Mouse (Mus musculus): ENCODE data around the gene Aldh16a1. TPM values are rescaled to one million over a fixed set of nuclear protein-coding genes. Genes with fewer than 3 reads are reported as not detected.
A peak's percentile ranks its signal among the peaks of the same experiment; 100 is the strongest.

Aldh16a1 gene
- 81.2 and 88.6 TPM in 2 replicates for polyA plus RNA-seq (2015; fragmentation: Nextera tagmentation; extraction: Ambion mirVana)

DNA sequence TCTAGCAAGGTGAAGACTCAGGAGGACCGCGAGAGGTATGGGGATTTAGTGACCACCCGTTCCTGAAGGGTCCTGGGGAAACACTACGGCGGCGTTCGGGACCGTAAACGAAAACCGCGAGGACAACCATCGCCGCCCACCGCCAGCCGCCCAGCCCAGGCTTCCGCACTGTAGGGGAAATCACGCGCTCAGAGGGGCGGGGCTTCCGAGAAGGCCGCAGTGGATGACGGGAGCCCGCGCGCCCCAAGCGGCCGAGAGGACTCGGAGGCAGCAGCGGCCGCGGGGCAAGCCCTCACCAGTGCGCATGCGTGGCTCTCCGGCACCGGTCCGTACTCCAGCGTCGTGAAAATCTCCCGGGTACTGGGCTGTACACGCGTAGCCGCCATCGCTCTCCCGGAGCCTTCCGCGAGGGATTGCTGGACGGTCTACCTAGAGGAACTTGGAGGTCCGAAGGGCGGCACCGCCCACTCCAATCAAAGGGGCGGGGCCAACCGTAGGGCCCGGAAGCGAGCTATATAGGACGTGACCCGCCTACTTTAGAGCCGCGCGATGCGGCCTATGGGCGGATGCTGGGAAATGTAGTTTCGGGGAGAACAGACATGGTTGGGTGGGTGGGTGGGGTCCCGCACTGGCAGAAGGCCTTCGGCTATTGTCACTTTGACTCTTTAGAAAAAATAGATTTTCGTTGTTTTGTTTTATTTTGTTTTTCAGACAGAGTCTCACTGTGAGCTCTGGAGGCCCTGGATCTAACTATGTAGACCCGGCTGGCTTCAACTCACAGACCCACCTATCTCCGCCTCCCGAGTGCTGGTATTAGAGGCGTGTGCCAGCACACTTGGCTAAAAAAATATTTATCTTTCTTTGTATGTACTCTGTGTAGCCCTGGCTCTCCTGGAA, at the start of gene Aldh16a1, which contains the start of gene Pih1d1:
Gene Aldh16a1, minus strand, starts transcription at position 489 of the 897 bp plus-strand sequence.
Gene Pih1d1, plus strand, starts transcription at position 208 of the 897 bp plus-strand sequence.
- Histone ChIP-seq H3K36me3 (ENCODE audit: insufficient read depth, low read length) (peaks cover 9% of the 10 kb centered on the region; the same call in 1 of the 2 replicates), H3K27ac (ENCODE audit: low read length) (peak within 1 kb of the TSS; percentile 98), H3K9me3 (ENCODE audit: low read length) (no peaks in the 10 kb centered on the region), H3K4me1 (ENCODE audit: insufficient read depth, low read length) (peaks cover 30% of the 10 kb centered on the region), H3K9ac (replicated peaks; ENCODE audit: low read length) (peak within 1 kb of the TSS; percentile 95), H3K27me3 (ENCODE audit: insufficient read depth, low read length) (no peaks in the 10 kb centered on the region), H3K4me3 (ENCODE audit: low read length) (peak within 1 kb of the TSS; percentile 77), H3K4me2 (replicated peaks; ENCODE audit: low read depth, low read length) (peak within 1 kb of the TSS; percentile 68)
- 3% methylated on average over 69 of the region's 69 CpGs for WGBS
- ATAC-seq (ENCODE audit: low FRiP score, low TSS enrichment) = peak; percentile 94

DNA sequence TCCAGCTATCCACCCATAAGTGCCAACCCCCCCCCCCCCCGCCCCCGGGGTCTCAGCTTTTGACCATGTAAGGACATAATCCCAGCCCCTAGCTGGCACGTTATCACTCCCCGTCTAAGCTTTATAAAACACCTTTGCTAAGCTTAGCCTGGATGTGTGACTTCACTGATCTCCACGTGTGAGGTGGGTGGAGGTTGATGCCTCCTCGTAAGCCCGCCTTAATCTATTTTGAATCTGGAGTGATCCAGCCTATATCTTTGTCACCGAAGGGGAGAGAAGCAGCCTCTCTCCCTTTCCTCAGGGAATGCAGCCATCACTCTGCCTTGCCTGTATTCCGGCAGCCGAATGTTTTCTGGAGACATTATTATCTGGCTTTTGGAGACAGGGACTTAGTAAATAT, 48.3 kb upstream of the Aldh16a1 start:
- Histone ChIP-seq H3K27ac (ENCODE audit: low read length) (no peak overlapping the region), H3K9me3 (ENCODE audit: low read length) (no peaks in the 10 kb centered on the region), H3K4me1 (ENCODE audit: insufficient read depth, low read length) (no peaks in the 10 kb centered on the region), H3K4me2 (replicated peaks; ENCODE audit: low read depth, low read length) (no peak overlapping the region), H3K9ac (replicated peaks; ENCODE audit: low read length) (no peak overlapping the region), H3K36me3 (ENCODE audit: insufficient read depth, low read length) (no peaks in the 10 kb centered on the region), H3K4me3 (ENCODE audit: low read length) (no peak overlapping the region), H3K27me3 (ENCODE audit: insufficient read depth, low read length) (peaks cover 5% of the 10 kb centered on the region; the same call in 1 of the 2 replicates)
- WGBS = 54% methylated on average over 10 of the region's 10 CpGs
- ATAC-seq (ENCODE audit: low FRiP score, low TSS enrichment) = no peak

DNA sequence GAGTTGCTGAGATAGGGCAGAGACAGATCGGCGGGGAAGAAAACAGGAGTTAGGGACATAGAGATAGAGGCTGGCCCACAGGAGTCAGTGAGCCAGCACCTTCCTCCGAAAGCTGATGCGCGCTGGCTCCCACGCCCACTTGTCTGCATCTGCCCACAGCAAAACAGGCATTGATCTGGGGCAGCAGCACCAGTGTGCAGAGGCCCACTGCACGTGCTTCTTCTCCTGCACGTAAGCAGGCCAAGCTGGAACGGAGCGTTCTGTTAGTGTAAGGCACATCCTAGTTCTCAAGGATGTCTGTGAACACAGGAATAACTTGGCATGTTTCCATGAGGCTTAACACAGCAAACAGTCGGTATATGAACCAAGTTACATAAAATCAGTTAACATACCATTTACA, 44.6 kb upstream of the Aldh16a1 start:
- H3K27ac ChIP-seq (ENCODE audit: low read length) = no peak overlapping the region
- ATAC-seq (ENCODE audit: low FRiP score, low TSS enrichment) = no peak
- no peaks in the 10 kb centered on the region for H3K36me3 ChIP-seq (ENCODE audit: insufficient read depth, low read length)
- peaks cover 5% of the 10 kb centered on the region for H3K27me3 ChIP-seq (ENCODE audit: insufficient read depth, low read length)
- H3K4me3 ChIP-seq (ENCODE audit: low read length) = no peak overlapping the region
- no peak overlapping the region for H3K9ac ChIP-seq (replicated peaks; ENCODE audit: low read length)
- H3K4me2 ChIP-seq (replicated peaks; ENCODE audit: low read depth, low read length) = no peak overlapping the region
- 80% methylated on average over 11 of the region's 11 CpGs for whole genome bisulfite sequencing
- H3K9me3 ChIP-seq (ENCODE audit: low read length) = no peaks in the 10 kb centered on the region
- no peaks in the 10 kb centered on the region for H3K4me1 ChIP-seq (ENCODE audit: insufficient read depth, low read length)

DNA sequence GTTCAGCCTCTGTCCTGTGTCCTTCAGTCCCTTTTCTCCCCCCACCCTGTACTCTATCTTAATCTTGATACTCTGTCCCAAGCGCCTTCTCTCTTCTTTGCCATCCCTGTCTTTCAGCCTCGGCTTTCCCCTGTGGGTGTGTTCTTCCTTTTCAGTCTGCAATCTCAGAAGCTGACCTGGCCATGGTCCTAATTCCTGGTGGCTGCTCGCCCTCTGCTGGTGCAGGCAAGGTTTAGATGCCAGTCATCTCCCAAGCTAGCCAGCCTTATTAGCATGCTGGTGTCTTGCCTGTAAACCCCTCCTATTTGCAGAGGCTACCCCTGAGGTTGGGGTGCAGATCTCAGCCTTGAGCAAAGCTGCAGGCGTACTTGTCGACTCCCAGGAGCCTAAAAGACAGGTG, 44.1 kb upstream of the Aldh16a1 start:
- WGBS = 12% methylated on average over 5 of the region's 5 CpGs
- ATAC-seq (ENCODE audit: low FRiP score, low TSS enrichment) = no peak; the same call in 1 of the 2 replicates
- Histone ChIP-seq H3K9me3 (ENCODE audit: low read length) (no peaks in the 10 kb centered on the region), H3K27me3 (ENCODE audit: insufficient read depth, low read length) (peaks cover 4% of the 10 kb centered on the region), H3K4me3 (ENCODE audit: low read length) (no peak overlapping the region), H3K9ac (replicated peaks; ENCODE audit: low read length) (no peak overlapping the region), H3K27ac (ENCODE audit: low read length) (no peak overlapping the region), H3K4me2 (replicated peaks; ENCODE audit: low read depth, low read length) (no peak overlapping the region), H3K36me3 (ENCODE audit: insufficient read depth, low read length) (no peaks in the 10 kb centered on the region), H3K4me1 (ENCODE audit: insufficient read depth, low read length) (no peaks in the 10 kb centered on the region)

DNA sequence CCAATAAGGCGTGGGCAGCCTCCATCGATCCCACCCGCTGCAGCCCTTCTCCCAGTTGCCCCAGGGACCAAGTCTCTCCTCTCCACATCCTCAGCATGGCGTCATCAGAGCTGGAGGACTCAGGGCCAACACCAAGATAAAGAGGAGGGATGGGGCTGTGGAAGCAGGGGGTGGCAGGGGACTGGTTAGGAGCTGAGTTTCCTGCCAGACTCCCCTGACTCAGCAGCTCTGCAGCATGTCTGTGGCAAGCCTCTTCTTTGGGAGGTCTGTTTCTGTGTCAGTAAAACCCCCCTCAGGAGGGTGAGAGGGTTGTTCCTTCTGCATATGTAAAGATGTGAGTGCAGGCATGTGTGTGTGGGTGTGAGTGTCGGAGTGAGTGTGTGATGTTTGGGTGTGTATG, 42.6 kb upstream of the Aldh16a1 start:
- Histone ChIP-seq H3K4me2 (replicated peaks; ENCODE audit: low read depth, low read length) (no peak overlapping the region), H3K36me3 (ENCODE audit: insufficient read depth, low read length) (no peaks in the 10 kb centered on the region), H3K4me1 (ENCODE audit: insufficient read depth, low read length) (peaks cover 3% of the 10 kb centered on the region; the same call in 1 of the 2 replicates), H3K27me3 (ENCODE audit: insufficient read depth, low read length) (no peaks in the 10 kb centered on the region; the same call in none of the 2 replicates), H3K9ac (replicated peaks; ENCODE audit: low read length) (no peak overlapping the region), H3K27ac (ENCODE audit: low read length) (no peak overlapping the region), H3K4me3 (ENCODE audit: low read length) (no peak overlapping the region), H3K9me3 (ENCODE audit: low read length) (no peaks in the 10 kb centered on the region)
- ATAC-seq (ENCODE audit: low FRiP score, low TSS enrichment) = no peak
- 78% methylated on average over 5 of the region's 5 CpGs for WGBS

DNA sequence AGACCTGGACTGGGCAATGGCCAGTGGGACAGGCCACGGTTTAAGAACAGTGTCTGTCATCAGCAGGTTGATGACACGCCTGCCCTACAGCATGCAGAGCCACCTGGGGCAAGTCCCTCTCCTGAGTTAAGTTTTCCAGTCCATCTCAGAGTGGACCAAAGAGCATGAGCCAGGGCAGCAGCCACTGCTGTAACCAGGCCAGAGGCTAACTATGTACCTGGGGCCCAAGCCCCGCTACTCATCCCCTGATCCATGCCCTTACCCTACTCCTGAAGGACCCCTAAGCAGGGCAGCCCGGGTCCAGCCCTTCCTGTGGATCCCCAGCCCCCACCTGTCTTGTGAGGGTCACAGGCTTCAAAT, 41.8 kb upstream of the Aldh16a1 start:
- Histone ChIP-seq H3K27me3 (ENCODE audit: insufficient read depth, low read length) (no peaks in the 10 kb centered on the region; the same call in none of the 2 replicates), H3K4me3 (ENCODE audit: low read length) (no peak overlapping the region), H3K36me3 (ENCODE audit: insufficient read depth, low read length) (no peaks in the 10 kb centered on the region), H3K9ac (replicated peaks; ENCODE audit: low read length) (no peak overlapping the region), H3K27ac (ENCODE audit: low read length) (no peak overlapping the region), H3K4me1 (ENCODE audit: insufficient read depth, low read length) (peaks cover 8% of the 10 kb centered on the region; the same call in 1 of the 2 replicates), H3K4me2 (replicated peaks; ENCODE audit: low read depth, low read length) (no peak overlapping the region), H3K9me3 (ENCODE audit: low read length) (no peaks in the 10 kb centered on the region)
- WGBS = 92% methylated on average over 4 of the region's 4 CpGs
- no peak for ATAC-seq (ENCODE audit: low FRiP score, low TSS enrichment)

DNA sequence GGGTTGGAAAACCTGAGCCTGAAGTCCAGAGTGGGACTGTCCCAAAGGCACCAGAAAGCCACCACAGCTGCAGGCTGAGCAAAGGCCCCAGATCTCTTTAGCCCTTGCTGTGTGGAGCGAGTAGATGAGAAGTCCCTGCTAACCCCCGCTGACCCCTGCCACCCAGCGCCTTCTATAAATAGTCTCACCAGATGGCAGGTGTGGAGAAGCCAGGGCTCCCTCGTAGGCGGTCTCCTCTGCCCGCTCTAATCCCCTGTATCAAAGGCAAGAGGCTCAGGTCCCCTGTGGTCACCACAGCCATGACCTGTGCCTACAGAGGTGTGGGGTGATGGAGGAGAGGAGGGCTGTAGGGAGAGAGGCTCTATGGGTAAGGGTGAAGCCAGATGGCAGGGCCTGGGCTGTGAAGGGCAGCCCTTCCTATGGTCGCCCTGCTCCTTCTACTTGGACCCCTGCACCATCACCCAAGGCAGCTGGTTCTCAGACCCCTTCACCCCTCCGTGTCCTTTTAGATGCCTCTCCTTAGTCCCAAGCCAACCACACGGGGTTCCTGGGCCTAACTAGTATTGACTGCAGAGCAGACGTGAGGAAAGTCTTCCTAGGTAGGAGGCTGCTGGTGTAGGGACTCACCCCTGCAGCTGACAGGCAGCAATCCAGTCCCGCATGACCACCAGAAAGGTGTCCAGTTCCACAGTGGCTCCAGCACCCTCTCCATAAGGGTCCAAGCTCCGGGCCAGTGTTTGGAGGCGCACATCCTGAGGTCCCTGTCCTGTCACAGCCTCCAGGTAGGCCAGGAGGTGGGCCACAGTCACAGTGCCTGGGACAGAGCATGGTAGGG, 41.2 kb upstream of the Aldh16a1 start:
- WGBS = 54% methylated on average over 13 of the region's 13 CpGs
- Histone ChIP-seq H3K27ac (ENCODE audit: low read length) (no peak overlapping the region), H3K4me1 (ENCODE audit: insufficient read depth, low read length) (peaks cover 8% of the 10 kb centered on the region; the same call in 1 of the 2 replicates), H3K9me3 (ENCODE audit: low read length) (no peaks in the 10 kb centered on the region), H3K4me2 (replicated peaks; ENCODE audit: low read depth, low read length) (no peak overlapping the region), H3K36me3 (ENCODE audit: insufficient read depth, low read length) (no peaks in the 10 kb centered on the region), H3K4me3 (ENCODE audit: low read length) (no peak overlapping the region), H3K27me3 (ENCODE audit: insufficient read depth, low read length) (peaks cover 2% of the 10 kb centered on the region), H3K9ac (replicated peaks; ENCODE audit: low read length) (no peak overlapping the region)
- ATAC-seq (ENCODE audit: low FRiP score, low TSS enrichment) = no peak

DNA sequence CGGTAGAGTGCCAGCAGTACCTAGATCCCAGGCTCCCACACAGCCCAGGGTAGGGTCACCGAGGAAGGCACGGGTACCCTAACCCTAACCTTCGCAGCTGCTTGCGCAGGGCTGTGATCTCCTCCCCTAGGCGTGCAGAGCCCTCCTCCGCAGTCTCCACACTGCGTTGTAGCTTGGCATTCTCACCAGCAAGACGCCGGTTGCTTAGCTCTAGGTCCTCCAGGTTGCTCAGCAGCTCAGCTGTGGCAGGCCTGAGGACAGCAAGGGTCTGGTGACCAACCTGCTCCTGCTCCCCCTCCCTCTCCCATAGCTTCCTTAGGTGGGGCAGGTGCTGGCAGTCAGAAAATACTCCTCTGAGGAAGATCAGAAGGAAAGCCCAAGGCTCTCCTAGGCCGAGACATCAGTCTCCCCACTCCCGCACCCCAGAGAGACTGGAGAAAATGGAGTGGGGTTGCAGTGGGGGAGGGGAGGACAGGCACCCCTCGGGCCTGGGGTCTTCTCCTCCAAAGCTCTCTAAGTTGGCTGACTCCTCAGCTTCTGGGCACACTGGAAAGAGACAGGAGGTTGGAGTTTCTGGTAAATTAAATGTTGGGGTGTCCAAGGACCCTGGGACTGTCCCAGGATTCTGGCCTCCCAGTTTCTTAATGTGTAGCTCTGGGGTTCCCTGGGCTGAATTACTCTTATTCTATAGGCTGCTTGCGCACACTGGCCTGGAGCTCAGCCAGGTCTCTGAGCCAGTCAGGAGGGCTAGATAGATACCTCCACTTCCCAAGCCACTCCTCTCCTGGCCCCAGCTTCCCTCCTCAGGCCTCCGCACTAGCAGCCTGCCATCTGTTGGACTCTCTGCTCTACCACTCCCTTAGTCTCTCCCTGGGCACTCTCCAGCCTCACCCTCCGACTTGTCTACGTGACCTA, 39.7 kb upstream of the Aldh16a1 start:
- WGBS = 73% methylated on average over 17 of the region's 17 CpGs
- Histone ChIP-seq H3K27ac (ENCODE audit: low read length) (no peak overlapping the region), H3K36me3 (ENCODE audit: insufficient read depth, low read length) (no peaks in the 10 kb centered on the region), H3K4me1 (ENCODE audit: insufficient read depth, low read length) (peaks cover 8% of the 10 kb centered on the region; the same call in 1 of the 2 replicates), H3K9ac (replicated peaks; ENCODE audit: low read length) (no peak overlapping the region), H3K4me2 (replicated peaks; ENCODE audit: low read depth, low read length) (no peak overlapping the region), H3K4me3 (ENCODE audit: low read length) (no peak overlapping the region), H3K27me3 (ENCODE audit: insufficient read depth, low read length) (peaks cover 12% of the 10 kb centered on the region), H3K9me3 (ENCODE audit: low read length) (no peaks in the 10 kb centered on the region)
- no peak for ATAC-seq (ENCODE audit: low FRiP score, low TSS enrichment)

DNA sequence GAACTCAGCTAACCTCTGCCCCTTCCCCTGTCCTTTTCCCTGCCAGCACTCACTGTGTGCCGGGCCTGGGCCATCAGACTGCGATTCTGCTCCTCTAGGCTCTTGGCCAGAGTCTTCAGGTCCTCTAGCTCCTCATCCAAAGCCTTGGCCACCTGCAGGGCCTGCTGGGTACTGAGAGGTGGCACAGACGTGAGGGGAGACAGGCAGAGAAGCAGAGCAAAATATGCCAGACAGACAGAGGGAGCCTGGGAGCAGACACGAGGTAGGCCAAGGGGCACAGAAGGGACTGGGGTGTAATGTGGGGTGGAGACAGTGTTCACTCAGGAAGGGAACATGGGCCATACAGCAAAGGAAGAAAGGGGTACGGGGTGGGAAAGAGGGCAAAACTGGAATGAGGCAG, 39.0 kb upstream of the Aldh16a1 start:
- ATAC-seq (ENCODE audit: low FRiP score, low TSS enrichment) = no peak
- no peak overlapping the region for H3K4me3 ChIP-seq (ENCODE audit: low read length)
- H3K27me3 ChIP-seq (ENCODE audit: insufficient read depth, low read length) = peaks cover 16% of the 10 kb centered on the region
- no peak overlapping the region for H3K9ac ChIP-seq (replicated peaks; ENCODE audit: low read length)
- peaks cover 8% of the 10 kb centered on the region; the same call in 1 of the 2 replicates for H3K4me1 ChIP-seq (ENCODE audit: insufficient read depth, low read length)
- H3K36me3 ChIP-seq (ENCODE audit: insufficient read depth, low read length) = no peaks in the 10 kb centered on the region
- H3K9me3 ChIP-seq (ENCODE audit: low read length) = no peaks in the 10 kb centered on the region
- H3K27ac ChIP-seq (ENCODE audit: low read length) = no peak overlapping the region
- 49% methylated on average over 5 of the region's 5 CpGs for WGBS
- no peak overlapping the region for H3K4me2 ChIP-seq (replicated peaks; ENCODE audit: low read depth, low read length)

Data from kidney, embryonic 16.5 days (tissue).